Mouse (Mus musculus) bone marrow macrophage, adult 2 months (primary cell): ENCODE measurements at regions not wholly inside any gene's neighbourhood (a gene's known extent, or its start where the extent isn't known, plus 50 kb on each side); places are given as distances from the start of the nearest gene placed in this dataset.

Experiments used
- CTCF ChIP-seq: IDR thresholded peaks from 2 replicates; pipeline ENCODE4 v1.5.1; 2012; ENCODE audit warnings: low read depth, mild to moderate bottlenecking, low read length, moderate library complexity
- POLR2A ChIP-seq: IDR thresholded peaks from 2 replicates; pipeline ENCODE4 v1.6.1; 2012; ENCODE audit warnings: mild to moderate bottlenecking, low read depth, low read length, borderline replicate concordance

DNA sequence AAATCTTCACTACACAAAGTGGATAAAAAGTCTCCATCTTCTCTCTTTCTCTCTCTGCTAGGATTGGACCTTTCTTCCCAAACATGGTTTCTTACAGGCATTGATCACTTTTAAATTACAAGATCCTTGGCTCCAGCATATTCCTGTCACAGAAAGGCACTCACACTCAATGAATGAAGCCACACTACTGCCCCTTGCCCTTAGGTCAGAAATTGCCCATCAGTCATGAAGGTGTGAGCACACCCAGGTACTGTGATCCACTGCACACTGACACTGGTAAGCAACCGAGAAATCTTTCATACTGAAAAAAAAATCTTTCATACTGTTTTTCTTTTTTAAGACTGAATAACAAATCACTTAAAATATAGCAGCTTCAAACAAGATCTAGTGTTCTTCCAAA, 235.9 kb downstream of the 4933412E24Rik start:
- TF ChIP-seq CTCF = no peak
- no peak for TF ChIP-seq POLR2A
